Mouse (Mus musculus): ENCODE results near the gene Pycr1. TPM values are rescaled to one million over a fixed set of nuclear protein-coding genes. Genes with fewer than 3 reads are reported as not detected.
A peak's percentile ranks its signal among the peaks of the same experiment; 100 is the strongest.

The Pycr1 gene
- polyA plus RNA-seq, 1 experiment from 2014 or later: 34.2 TPM

DNA sequence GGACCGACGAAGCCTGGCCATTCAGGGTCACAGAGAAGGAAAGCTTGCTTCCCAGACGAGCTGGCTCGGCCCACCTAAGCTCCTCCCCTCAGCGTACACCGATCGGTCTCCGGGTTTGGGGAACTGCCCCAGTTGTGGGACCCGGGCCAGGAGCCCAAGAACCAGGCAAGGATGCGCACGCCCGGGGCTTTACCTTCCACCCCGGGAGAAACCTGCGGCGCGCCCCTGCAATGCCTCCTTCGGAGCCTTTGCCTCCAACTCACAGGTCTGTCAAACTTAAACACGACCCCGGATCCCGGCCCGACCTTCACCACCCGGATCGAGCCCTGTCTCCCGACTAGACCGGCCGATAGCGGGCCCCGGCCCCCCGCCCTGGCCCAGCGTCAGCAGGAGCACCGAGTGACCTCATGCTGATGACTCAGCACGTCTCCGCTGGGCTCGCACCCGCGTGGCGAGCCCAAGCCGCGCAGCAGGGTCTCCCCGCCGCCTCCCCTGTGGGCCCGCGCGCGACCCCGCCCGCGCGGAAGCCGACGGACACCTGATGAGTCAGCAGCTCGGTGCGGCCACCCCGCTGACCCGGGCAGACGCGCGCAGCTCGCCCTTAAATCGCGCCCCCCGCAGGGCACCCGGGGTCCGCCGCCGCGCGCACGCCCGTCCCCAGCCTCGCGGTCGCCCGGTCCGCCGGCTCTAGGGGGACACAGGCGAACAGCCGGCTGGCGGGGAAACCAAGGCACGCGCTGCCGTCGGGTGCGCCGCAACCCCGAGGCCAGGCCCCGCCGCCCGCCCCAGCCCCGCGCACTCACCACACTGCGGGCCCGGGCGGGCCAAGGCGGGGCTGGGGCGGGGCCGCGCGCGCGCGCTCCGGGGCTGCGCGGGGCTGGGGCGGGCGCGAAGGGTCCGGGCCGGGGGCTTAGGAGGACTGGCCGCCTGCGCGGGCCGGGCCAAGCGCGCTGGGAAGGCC is 10.7 kb downstream of the Pycr1 start:
- WGBS: 1% methylated on average over 92 of the region's 116 CpGs
- peak overlapping the region; percentile 77 for H3K27ac ChIP-seq (replicated peaks; ENCODE audit: low read depth, low read length)
- H3K4me3 ChIP-seq (ENCODE audit: low read depth, low read length): peak overlapping the region; percentile 89
- H3K27me3 ChIP-seq (ENCODE audit: control insufficient read depth, insufficient read depth, low read length): no peaks in the 10 kb centered on the region
- DNase-seq (ENCODE audit: low spot score): peak; percentile 67
- peak overlapping the region; percentile 95 for H3K4me2 ChIP-seq (ENCODE audit: low read depth, severe bottlenecking)
- H3K9ac ChIP-seq (ENCODE audit: low read length): peak overlapping the region; percentile 81
- peak; percentile 74 for ATAC-seq (ENCODE audit: insufficient number of reproducible peaks, low FRiP score, low TSS enrichment, low read depth)
- H3K36me3 ChIP-seq (ENCODE audit: control insufficient read depth, insufficient read depth, low read length): peaks cover 2% of the 10 kb centered on the region; the same call in 1 of the 2 replicates
- peaks cover 15% of the 10 kb centered on the region for H3K4me1 ChIP-seq (ENCODE audit: control insufficient read depth, insufficient read depth, low read length)
- no peaks in the 10 kb centered on the region for H3K9me3 ChIP-seq (ENCODE audit: control insufficient read depth, low read length)

DNA sequence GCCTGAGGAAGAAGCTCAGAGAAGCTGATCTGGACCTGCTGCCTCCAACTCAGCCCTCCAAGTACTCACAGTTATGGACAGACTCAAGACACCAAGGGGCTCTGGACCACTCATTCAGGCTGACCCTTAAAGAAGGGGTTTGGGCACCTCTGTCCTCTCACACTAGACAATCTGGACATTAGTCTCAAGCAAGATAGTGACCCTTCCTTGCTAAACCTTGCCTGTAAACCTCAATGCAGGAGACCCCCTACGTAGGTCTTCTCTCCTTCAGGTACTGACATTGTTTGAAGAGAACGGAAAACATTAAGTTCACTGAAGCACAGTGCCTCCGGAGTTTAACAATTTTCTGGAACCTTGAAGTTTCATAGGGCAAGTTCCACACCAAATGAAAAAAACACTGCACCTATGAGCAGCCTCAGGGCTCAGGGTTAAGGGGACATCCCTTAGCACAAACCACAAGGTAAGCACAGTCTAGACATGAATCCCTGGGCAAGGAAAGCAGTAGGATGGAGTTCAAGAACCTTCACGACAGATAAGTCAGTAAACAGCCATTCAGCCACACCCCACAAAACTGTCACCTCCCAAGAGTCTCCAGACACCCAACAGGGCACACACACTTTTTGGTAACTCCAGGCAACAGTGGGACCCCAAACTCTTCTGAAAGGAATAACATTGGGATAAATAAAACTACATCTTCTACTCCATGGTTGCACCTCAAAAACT is 11.7 kb downstream of the Pycr1 start:
- 62% methylated on average over 4 of the region's 4 CpGs for WGBS
- H3K27me3 ChIP-seq (ENCODE audit: control insufficient read depth, insufficient read depth, low read length): no peaks in the 10 kb centered on the region
- H3K36me3 ChIP-seq (ENCODE audit: control insufficient read depth, insufficient read depth, low read length): peaks cover 2% of the 10 kb centered on the region; the same call in 1 of the 2 replicates
- ATAC-seq (ENCODE audit: insufficient number of reproducible peaks, low FRiP score, low TSS enrichment, low read depth) (no peak), DNase-seq (ENCODE audit: low spot score) (no peak)
- peaks cover 15% of the 10 kb centered on the region for H3K4me1 ChIP-seq (ENCODE audit: control insufficient read depth, insufficient read depth, low read length)
- H3K4me2 ChIP-seq (ENCODE audit: low read depth, severe bottlenecking): peak overlapping the region; percentile 95
- peak overlapping the region; percentile 81 for H3K9ac ChIP-seq (ENCODE audit: low read length)
- H3K9me3 ChIP-seq (ENCODE audit: control insufficient read depth, low read length): no peaks in the 10 kb centered on the region
- peak overlapping the region; percentile 77; the same call in 1 of the 2 replicates for H3K27ac ChIP-seq (replicated peaks; ENCODE audit: low read depth, low read length)
- peak overlapping the region; percentile 89 for H3K4me3 ChIP-seq (ENCODE audit: low read depth, low read length)

DNA sequence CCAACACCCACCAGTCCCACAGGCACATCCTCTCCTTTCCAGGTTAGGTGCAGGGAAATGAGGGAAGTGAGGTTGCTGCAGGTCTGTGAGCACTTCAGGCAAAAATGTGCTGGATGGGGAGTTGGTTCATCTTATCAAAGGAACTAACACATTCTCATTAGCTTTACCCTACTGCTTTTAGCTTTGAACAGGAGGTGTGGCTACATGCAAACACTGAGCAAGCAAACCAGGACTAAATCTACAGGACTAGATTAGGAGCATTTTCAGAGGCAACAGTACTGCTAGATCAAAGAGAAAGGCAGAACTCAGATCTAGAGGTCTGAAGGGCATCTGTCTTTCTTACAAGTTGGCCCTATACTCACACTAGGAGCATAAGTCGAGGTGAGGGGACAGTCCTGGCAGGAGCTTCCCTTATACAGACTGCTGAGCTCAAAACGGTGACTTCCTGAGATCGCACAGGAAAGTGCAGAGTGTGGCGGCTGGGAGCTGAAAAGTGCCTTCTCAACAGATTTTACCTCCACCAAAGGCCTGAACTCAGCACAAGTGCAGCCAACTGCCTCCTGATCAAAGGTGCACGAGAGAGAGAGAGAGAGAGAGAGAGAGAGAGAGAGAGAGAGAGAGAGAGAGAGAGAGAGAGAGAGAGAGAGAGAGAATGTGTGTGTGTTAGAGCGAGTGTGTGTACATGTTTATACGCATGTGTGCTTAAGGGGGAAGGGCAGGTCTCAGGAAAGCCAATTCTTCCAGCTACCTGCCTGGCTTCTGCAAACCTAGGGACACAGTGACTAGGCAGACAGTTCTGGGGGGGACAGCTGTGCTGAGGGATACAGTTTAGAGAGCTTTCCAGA is 12.5 kb downstream of the Pycr1 start:
- H3K9ac ChIP-seq (ENCODE audit: low read length): peak overlapping the region; percentile 8; the same call in 1 of the 2 replicates
- peaks cover 2% of the 10 kb centered on the region; the same call in 1 of the 2 replicates for H3K36me3 ChIP-seq (ENCODE audit: control insufficient read depth, insufficient read depth, low read length)
- peaks cover 15% of the 10 kb centered on the region for H3K4me1 ChIP-seq (ENCODE audit: control insufficient read depth, insufficient read depth, low read length)
- no peak overlapping the region for H3K4me3 ChIP-seq (ENCODE audit: low read depth, low read length)
- 43% methylated on average over 7 of the region's 7 CpGs for WGBS
- no peaks in the 10 kb centered on the region for H3K27me3 ChIP-seq (ENCODE audit: control insufficient read depth, insufficient read depth, low read length)
- DNase-seq (ENCODE audit: low spot score) (no peak), ATAC-seq (ENCODE audit: insufficient number of reproducible peaks, low FRiP score, low TSS enrichment, low read depth) (no peak)
- no peak overlapping the region for H3K27ac ChIP-seq (replicated peaks; ENCODE audit: low read depth, low read length)
- no peaks in the 10 kb centered on the region for H3K9me3 ChIP-seq (ENCODE audit: control insufficient read depth, low read length)
- H3K4me2 ChIP-seq (ENCODE audit: low read depth, severe bottlenecking): no peak overlapping the region

DNA sequence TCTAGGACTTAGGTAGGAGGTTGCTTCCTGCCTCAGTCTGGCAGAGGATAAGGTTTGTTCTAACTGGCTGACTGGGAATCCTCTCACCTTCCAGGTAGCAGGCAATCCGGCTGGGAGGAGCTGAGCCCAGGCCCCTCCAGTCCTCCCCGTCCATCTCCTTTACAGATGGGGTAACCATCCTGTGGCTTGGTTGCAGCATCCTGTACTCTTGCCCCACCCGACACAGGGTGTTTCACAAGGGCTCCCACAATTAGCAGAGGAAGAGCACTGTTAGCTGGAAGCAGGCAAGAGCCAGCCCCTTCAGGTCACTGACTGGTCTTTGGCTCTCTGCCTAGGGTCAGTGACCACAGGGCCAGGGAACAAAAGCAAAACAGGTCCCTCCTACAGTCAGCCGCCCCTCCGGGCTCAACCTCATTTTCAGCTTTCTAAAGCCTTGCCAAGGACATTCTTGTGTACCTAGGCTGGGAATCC is 13.1 kb downstream of the Pycr1 start:
- Histone ChIP-seq H3K4me1 (ENCODE audit: control insufficient read depth, insufficient read depth, low read length) (peaks cover 18% of the 10 kb centered on the region), H3K27ac (replicated peaks; ENCODE audit: low read depth, low read length) (no peak overlapping the region), H3K27me3 (ENCODE audit: control insufficient read depth, insufficient read depth, low read length) (no peaks in the 10 kb centered on the region), H3K36me3 (ENCODE audit: control insufficient read depth, insufficient read depth, low read length) (peaks cover 2% of the 10 kb centered on the region; the same call in 1 of the 2 replicates), H3K4me2 (ENCODE audit: low read depth, severe bottlenecking) (0 out of 2 replicates have a peak overlapping the region, but pooled peaks have one; percentile 12), H3K4me3 (ENCODE audit: low read depth, low read length) (no peak overlapping the region), H3K9ac (ENCODE audit: low read length) (peak overlapping the region; percentile 23; the same call in 1 of the 2 replicates), H3K9me3 (ENCODE audit: control insufficient read depth, low read length) (no peaks in the 10 kb centered on the region)
- 67% methylated on average over 5 of the region's 5 CpGs for WGBS
- no peak for ATAC-seq (ENCODE audit: insufficient number of reproducible peaks, low FRiP score, low TSS enrichment, low read depth)
- no peak for DNase-seq (ENCODE audit: low spot score)

DNA sequence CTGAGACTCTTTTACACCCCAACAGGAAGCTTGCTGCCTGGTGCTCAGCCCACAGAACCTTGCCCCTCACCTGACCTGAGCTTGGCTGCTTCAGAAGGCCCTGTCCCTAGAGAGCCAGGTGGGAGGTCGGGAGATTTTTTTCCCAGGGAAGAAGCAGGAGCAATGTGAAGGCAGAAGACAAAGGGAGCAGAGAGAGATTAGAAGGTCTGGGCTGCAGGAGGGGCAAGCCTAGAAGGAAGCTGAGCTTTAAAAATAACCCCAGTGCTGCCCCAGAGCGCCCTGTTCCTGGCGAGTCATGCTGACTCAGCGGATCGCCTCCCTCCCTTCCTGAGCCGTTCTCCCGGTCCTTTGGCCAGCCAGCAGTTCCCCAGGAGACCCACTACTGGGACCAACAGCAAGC is 13.7 kb downstream of the Pycr1 start:
- no peak for DNase-seq (ENCODE audit: low spot score)
- H3K27me3 ChIP-seq (ENCODE audit: control insufficient read depth, insufficient read depth, low read length): no peaks in the 10 kb centered on the region
- H3K4me3 ChIP-seq (ENCODE audit: low read depth, low read length): no peak overlapping the region
- peaks cover 2% of the 10 kb centered on the region; the same call in 1 of the 2 replicates for H3K36me3 ChIP-seq (ENCODE audit: control insufficient read depth, insufficient read depth, low read length)
- ATAC-seq (ENCODE audit: insufficient number of reproducible peaks, low FRiP score, low TSS enrichment, low read depth): no peak
- no peak overlapping the region for H3K4me2 ChIP-seq (ENCODE audit: low read depth, severe bottlenecking)
- H3K4me1 ChIP-seq (ENCODE audit: control insufficient read depth, insufficient read depth, low read length): peaks cover 23% of the 10 kb centered on the region
- peak overlapping the region; percentile 23; the same call in 1 of the 2 replicates for H3K9ac ChIP-seq (ENCODE audit: low read length)
- WGBS: 58% methylated on average over 7 of the region's 7 CpGs
- H3K9me3 ChIP-seq (ENCODE audit: control insufficient read depth, low read length): no peaks in the 10 kb centered on the region
- H3K27ac ChIP-seq (replicated peaks; ENCODE audit: low read depth, low read length): no peak overlapping the region

DNA sequence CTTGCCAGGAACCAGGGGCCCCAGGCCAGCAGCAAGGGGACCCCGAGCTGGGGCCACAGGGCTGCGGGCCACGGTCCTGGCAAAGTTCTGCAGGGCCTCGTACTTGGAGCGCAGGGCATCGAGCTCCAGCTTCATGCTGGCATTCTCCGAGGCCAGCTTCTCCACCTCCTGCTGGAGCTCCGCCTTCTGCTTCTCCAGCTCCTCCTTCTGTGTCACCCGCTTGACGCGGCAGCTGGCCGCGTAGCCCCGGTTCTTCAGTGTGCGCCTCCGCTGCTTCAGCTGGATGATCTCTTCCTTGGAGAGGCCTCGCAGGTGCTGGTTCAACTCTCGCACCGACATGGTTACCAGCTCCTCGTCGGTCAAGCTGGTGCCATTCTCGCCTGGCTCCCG is 14.2 kb downstream of the Pycr1 start:
- peaks cover 2% of the 10 kb centered on the region; the same call in 1 of the 2 replicates for H3K36me3 ChIP-seq (ENCODE audit: control insufficient read depth, insufficient read depth, low read length)
- H3K4me3 ChIP-seq (ENCODE audit: low read depth, low read length): no peak overlapping the region
- no peaks in the 10 kb centered on the region for H3K9me3 ChIP-seq (ENCODE audit: control insufficient read depth, low read length)
- H3K27ac ChIP-seq (replicated peaks; ENCODE audit: low read depth, low read length): no peak overlapping the region
- peaks cover 23% of the 10 kb centered on the region for H3K4me1 ChIP-seq (ENCODE audit: control insufficient read depth, insufficient read depth, low read length)
- no peaks in the 10 kb centered on the region for H3K27me3 ChIP-seq (ENCODE audit: control insufficient read depth, insufficient read depth, low read length)
- 81% methylated on average over 23 of the region's 23 CpGs for WGBS
- H3K4me2 ChIP-seq (ENCODE audit: low read depth, severe bottlenecking): no peak overlapping the region
- DNase-seq (ENCODE audit: low spot score) (no peak), ATAC-seq (ENCODE audit: insufficient number of reproducible peaks, low FRiP score, low TSS enrichment, low read depth) (no peak)
- no peak overlapping the region for H3K9ac ChIP-seq (ENCODE audit: low read length)

DNA sequence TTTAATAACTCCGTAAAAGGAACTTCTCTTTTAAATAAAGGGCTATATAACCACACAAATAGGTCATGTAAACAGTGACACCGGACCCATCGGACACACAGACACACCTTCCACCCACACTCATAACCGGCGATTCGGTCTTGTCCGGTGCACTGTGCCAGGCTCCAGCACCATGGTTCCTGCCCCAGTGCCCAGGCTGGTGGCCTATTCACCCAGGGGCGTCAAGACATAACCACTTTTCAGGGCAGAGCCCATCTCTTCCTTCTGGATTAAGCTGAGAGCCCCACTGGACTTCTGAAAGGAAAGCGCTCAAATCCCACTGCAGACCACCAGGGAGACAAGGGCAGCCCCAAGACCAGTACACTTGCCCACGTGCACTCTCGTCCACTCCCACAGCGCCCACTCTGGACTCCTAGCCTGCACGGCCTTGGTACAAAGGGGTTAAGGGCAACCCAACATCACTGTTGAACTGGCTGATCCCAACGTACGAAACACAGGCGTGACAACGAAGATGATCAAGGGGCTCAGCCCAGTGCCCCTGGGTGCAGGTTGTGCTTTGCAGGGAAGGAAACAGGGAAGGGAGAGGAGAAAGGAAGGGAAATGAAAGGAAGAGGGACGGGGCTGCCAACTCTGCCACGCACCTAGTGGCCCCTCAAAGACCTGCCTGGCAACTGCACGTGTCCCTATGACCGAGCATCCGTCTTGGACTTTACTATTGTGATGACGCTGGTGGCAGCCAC is 14.8 kb downstream of the Pycr1 start:
- Histone ChIP-seq H3K9me3 (ENCODE audit: control insufficient read depth, low read length) (no peaks in the 10 kb centered on the region), H3K36me3 (ENCODE audit: control insufficient read depth, insufficient read depth, low read length) (peaks cover 2% of the 10 kb centered on the region; the same call in 1 of the 2 replicates), H3K9ac (ENCODE audit: low read length) (no peak overlapping the region), H3K27me3 (ENCODE audit: control insufficient read depth, insufficient read depth, low read length) (no peaks in the 10 kb centered on the region), H3K27ac (replicated peaks; ENCODE audit: low read depth, low read length) (no peak overlapping the region), H3K4me2 (ENCODE audit: low read depth, severe bottlenecking) (no peak overlapping the region), H3K4me1 (ENCODE audit: control insufficient read depth, insufficient read depth, low read length) (peaks cover 23% of the 10 kb centered on the region), H3K4me3 (ENCODE audit: low read depth, low read length) (no peak overlapping the region)
- WGBS: 94% methylated on average over 23 of the region's 23 CpGs
- DNase-seq (ENCODE audit: low spot score) (no peak), ATAC-seq (ENCODE audit: insufficient number of reproducible peaks, low FRiP score, low TSS enrichment, low read depth) (no peak)
